Mouse (Mus musculus) embryonic fibroblast, embryonic 13.5 days (primary cell): ENCODE measurements around the gene Dnajc4.

ENCODE experiments used
- CTCF ChIP-seq: IDR thresholded peaks from 2 replicates; pipeline ENCODE4 v1.5.1; 2011; ENCODE audit warnings: mild to moderate bottlenecking, control low read depth, low read length, moderate library complexity, borderline replicate concordance; ENCODE audit not compliant: insufficient read depth
- POLR2A ChIP-seq: IDR thresholded peaks from 2 replicates; pipeline ENCODE4 v1.6.1; 2011; ENCODE audit warnings: low read depth, mild to moderate bottlenecking, control low read depth, low read length, moderate library complexity

GRCm38 (mm10) chr19:7012426-7012825, 20.1 kb upstream of the Dnajc4 start:
- TF ChIP-seq CTCF: no peak
- no peak for TF ChIP-seq POLR2A
